Mouse (Mus musculus) liver, embryonic 14.5 days (tissue): ENCODE measurements around the gene Smtn.

Experiments used
- CTCF ChIP-seq: IDR thresholded peaks from 2 replicates; pipeline ENCODE4 v1.5.1; 2016; ENCODE audit warnings: antibody characterized with exemption, low read depth, control low read depth
- EP300 ChIP-seq: IDR thresholded peaks from 2 replicates; pipeline ENCODE4 v1.6.1; 2016; ENCODE audit warnings: antibody characterized with exemption, low read depth

- TF ChIP-seq CTCF (peak; percentile 54), EP300 (no peak)
Observed at GRCm38 (mm10) chr11:3544409-3544808, 4.0 kb upstream of the Smtn start.
